Mouse (Mus musculus) myocyte (in vitro differentiated cells): ENCODE data around the gene Obsl1. TPM values are rescaled to one million over a fixed set of nuclear protein-coding genes. Genes with fewer than 3 reads are reported as not detected.
A peak's percentile ranks its signal among the peaks of the same experiment; 100 is the strongest.

Source experiments
- H3K27me3 ChIP-seq: one replicate; pipeline ENCODE4 v1.6.1; 2011; ENCODE audit not compliant: control insufficient read depth, insufficient read depth, insufficient read length
- H3K36me3 ChIP-seq: one replicate; pipeline ENCODE4 v1.6.1; 2011; ENCODE audit not compliant: control insufficient read depth, insufficient read depth
- H3K4me2 ChIP-seq: one replicate; pipeline ENCODE4 v1.6.1; 2011; ENCODE audit warnings: low read depth, control low read depth
- H3K4me3 ChIP-seq: one replicate; pipeline ENCODE4 v1.5.1; 2011; ENCODE audit warnings: mild to moderate bottlenecking, control low read depth, moderate library complexity
- H3K79me2 ChIP-seq: one replicate; pipeline ENCODE4 v1.6.1; 2011; ENCODE audit not compliant: control insufficient read depth, insufficient read depth
- H3ac ChIP-seq: one replicate; pipeline ENCODE4 v1.6.1; 2011; ENCODE audit not compliant: control insufficient read depth, insufficient read length
- CEBPB ChIP-seq: IDR thresholded peaks from 2 replicates; pipeline ENCODE4 v1.6.1; 2011; ENCODE audit warnings: mild to moderate bottlenecking, moderate library complexity; ENCODE audit not compliant: poor library complexity, insufficient read depth, severe bottlenecking
- E2F4 ChIP-seq: IDR thresholded peaks from one replicate; pipeline ENCODE4 v1.6.1; 2011; ENCODE audit warnings: mild to moderate bottlenecking, control low read depth, moderate library complexity; ENCODE audit not compliant: insufficient read depth
- MAX ChIP-seq: IDR thresholded peaks from one replicate; pipeline ENCODE4 v1.6.1; 2011; ENCODE audit warnings: low read depth, mild to moderate bottlenecking, control low read depth
- MYOD1 ChIP-seq, 3 experiments: IDR thresholded peaks; one replicate each; pipeline ENCODE4 v1.6.1; 2011; ENCODE audit warnings: control low read depth in 2 of 3, low read depth in 2 of 3, mild to moderate bottlenecking in 2 of 3, moderate library complexity in 1 of 3; ENCODE audit not compliant: insufficient read length in 2 of 3, control insufficient read depth in 1 of 3
- MYOG ChIP-seq, 3 experiments: IDR thresholded peaks; one replicate each; pipeline ENCODE4 v1.6.1; 2011; ENCODE audit warnings: control low read depth in 2 of 3, low read depth in 2 of 3, mild to moderate bottlenecking in 2 of 3; ENCODE audit not compliant: insufficient read length in 2 of 3, control insufficient read depth in 1 of 3, insufficient read depth in 1 of 3
- POLR2A ChIP-seq: IDR thresholded peaks from one replicate; pipeline ENCODE4 v1.6.1; 2011; ENCODE audit warnings: low read depth, mild to moderate bottlenecking, control low read depth, moderate library complexity; ENCODE audit not compliant: insufficient read length
- POLR2AphosphoS2 ChIP-seq: IDR thresholded peaks from one replicate; pipeline ENCODE4 v1.6.1; 2011; ENCODE audit warnings: low read depth, control low read depth; ENCODE audit not compliant: insufficient read length
- REST ChIP-seq: IDR thresholded peaks from one replicate; pipeline ENCODE4 v1.6.1; 2011; ENCODE audit warnings: mild to moderate bottlenecking, control low read depth, moderate library complexity; ENCODE audit not compliant: insufficient read depth, insufficient read length
- SRF ChIP-seq: IDR thresholded peaks from one replicate; pipeline ENCODE4 v1.6.1; 2011; ENCODE audit warnings: low read depth; ENCODE audit not compliant: control insufficient read depth, insufficient read length
- TCF12 ChIP-seq: IDR thresholded peaks from one replicate; pipeline ENCODE4 v1.6.1; 2011; ENCODE audit warnings: mild to moderate bottlenecking, control low read depth; ENCODE audit not compliant: poor library complexity, insufficient read depth, severe bottlenecking
- TCF3 ChIP-seq: IDR thresholded peaks from one replicate; pipeline ENCODE4 v1.6.1; 2011; ENCODE audit warnings: low read depth, control low read depth; ENCODE audit not compliant: insufficient read length
- USF1 ChIP-seq: IDR thresholded peaks from one replicate; pipeline ENCODE4 v1.6.1; 2011; ENCODE audit warnings: low read depth, mild to moderate bottlenecking, control low read depth, moderate library complexity
- polyA plus RNA-seq: library from polyadenylated mRNA; unstranded; fragments of >200 nt; fragmentation: generic; extraction: Trizol; gene quantifications from one replicate; pipeline ENCODE4 v1.2.1, GENCODE M21; 2012; ENCODE audit warnings: missing spikeins

Gene Obsl1
- polyA plus RNA-seq, 1 experiment = 148 TPM

GRCm38 (mm10) chr1:75492579-75493170, 13.6 kb downstream of the Obsl1 start:
- no peak for TF ChIP-seq REST
- no peak for TF ChIP-seq MYOG (IDR thresholded peaks at IDR 0.05; ENCODE audit: control insufficient read depth in 1 of 3, insufficient read depth in 1 of 3, insufficient read length in 2 of 3, low read depth in 2 of 3)
- peak; percentile 50 for TF ChIP-seq POLR2AphosphoS2
- TF ChIP-seq CEBPB = no peak
- no peak for TF ChIP-seq TCF12
- H3K4me2 ChIP-seq = no peak overlapping the region

GRCm38 (mm10) chr1:75490785-75491551, 15.3 kb downstream of the Obsl1 start:
- Histone ChIP-seq H3K79me2 (no peaks in the 10 kb centered on the region), H3K36me3 (no peaks in the 10 kb centered on the region), H3ac (no peak overlapping the region), H3K4me3 (no peak overlapping the region), H3K27me3 (no peaks in the 10 kb centered on the region), H3K4me2 (no peak overlapping the region)
- no peak for TF ChIP-seq TCF12
- TF ChIP-seq SRF = no peak
- no peak for TF ChIP-seq CEBPB
- no peak for TF ChIP-seq TCF3
- TF ChIP-seq MAX = no peak
- no peak for TF ChIP-seq MYOG (IDR thresholded peaks at IDR 0.05; ENCODE audit: control insufficient read depth in 1 of 3, insufficient read depth in 1 of 3, insufficient read length in 2 of 3, low read depth in 2 of 3)
- no peak for TF ChIP-seq USF1

More at GRCm38 (mm10) chr1:75492579-75493170, 13.6 kb downstream of the Obsl1 start:
- peaks cover 2% of the 10 kb centered on the region for H3K36me3 ChIP-seq
- no peak overlapping the region for H3ac ChIP-seq
- H3K4me3 ChIP-seq = no peak overlapping the region
- no peaks in the 10 kb centered on the region for H3K79me2 ChIP-seq
- no peaks in the 10 kb centered on the region for H3K27me3 ChIP-seq

- TF ChIP-seq POLR2A (peak; percentile 32), POLR2AphosphoS2 (no peak)
- Histone ChIP-seq H3K27me3 (peaks cover 4% of the 10 kb centered on the region), H3K36me3 (no peaks in the 10 kb centered on the region)
These were observed 18.7 kb downstream of the Obsl1 start for GRCm38 (mm10) chr1:75487405-75488161.

GRCm38 (mm10) chr1:75487040-75487404, 19.2 kb downstream of the Obsl1 start:
- Histone ChIP-seq H3ac (no peak overlapping the region), H3K36me3 (no peaks in the 10 kb centered on the region), H3K4me2 (peak overlapping the region; percentile 83), H3K27me3 (peaks cover 6% of the 10 kb centered on the region), H3K79me2 (no peaks in the 10 kb centered on the region), H3K4me3 (peak overlapping the region; percentile 17)
- TF ChIP-seq MAX = no peak
- TF ChIP-seq MYOG (IDR thresholded peaks at IDR 0.05; ENCODE audit: control insufficient read depth in 1 of 3, insufficient read depth in 1 of 3, insufficient read length in 2 of 3, low read depth in 2 of 3) = no peak
- TF ChIP-seq USF1 = no peak
- TF ChIP-seq TCF12 = no peak
- no peak for TF ChIP-seq E2F4
- TF ChIP-seq TCF3 = no peak
- TF ChIP-seq POLR2A = no peak
- no peak for TF ChIP-seq CEBPB
- TF ChIP-seq REST = no peak
- TF ChIP-seq MYOD1 (IDR thresholded peaks at IDR 0.05; ENCODE audit: control insufficient read depth in 1 of 3, insufficient read length in 2 of 3, low read depth in 2 of 3) = no peak
- TF ChIP-seq SRF = no peak
- TF ChIP-seq POLR2AphosphoS2 = no peak

More at GRCm38 (mm10) chr1:75487405-75488161, 18.7 kb downstream of the Obsl1 start:
- Histone ChIP-seq H3ac (no peak overlapping the region), H3K79me2 (no peaks in the 10 kb centered on the region), H3K4me2 (peak overlapping the region; percentile 83), H3K4me3 (peak overlapping the region; percentile 17)

- H3K36me3 ChIP-seq = no peaks in the 10 kb centered on the region
- H3ac ChIP-seq = no peak overlapping the region
- H3K4me2 ChIP-seq = peak overlapping the region; percentile 83
- H3K4me3 ChIP-seq = no peak overlapping the region
- H3K27me3 ChIP-seq = peaks cover 6% of the 10 kb centered on the region
- TF ChIP-seq MYOD1 (IDR thresholded peaks at IDR 0.05; ENCODE audit: control insufficient read depth in 1 of 3, insufficient read length in 2 of 3, low read depth in 2 of 3) (no peak), CEBPB (no peak), MYOG (IDR thresholded peaks at IDR 0.05; ENCODE audit: control insufficient read depth in 1 of 3, insufficient read depth in 1 of 3, insufficient read length in 2 of 3, low read depth in 2 of 3) (no peak), POLR2AphosphoS2 (no peak), MAX (no peak), POLR2A (no peak), SRF (no peak), TCF3 (no peak), USF1 (no peak), E2F4 (no peak), TCF12 (no peak), REST (no peak)
- H3K79me2 ChIP-seq = no peaks in the 10 kb centered on the region
These were observed 19.7 kb downstream of the Obsl1 start for GRCm38 (mm10) chr1:75486561-75486960.
